ENCODE assay signal across 18 mouse cellular contexts in the genomic region with DNA sequence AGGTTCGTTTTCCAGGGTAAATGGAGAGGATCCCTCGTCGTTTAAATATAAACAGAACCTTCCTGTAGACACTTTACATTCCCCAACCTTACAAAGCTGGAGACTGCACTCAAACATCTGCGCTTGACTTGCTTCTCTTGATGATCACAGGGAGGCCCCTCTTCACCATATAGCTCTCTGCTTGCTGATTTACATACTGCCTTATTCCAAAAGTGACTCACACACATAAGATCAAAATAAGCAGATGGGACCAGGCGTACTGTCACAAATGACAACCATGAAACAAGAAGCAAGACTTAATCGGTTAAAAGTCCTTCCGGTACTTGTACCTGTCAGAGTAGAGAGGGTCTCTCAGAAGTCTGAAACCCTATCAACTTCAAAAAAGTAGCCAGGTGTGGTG.
"Had no signal": no experiment of that assay in that cellular context is flagged by ENCODE, and none has a peak within 500 bp of the region (broad histone marks: within the 10 kb centered on the region; RNA-seq: fewer than 3 reads in every experiment).

No protein-coding gene starts in this region.

- DNase-seq: kidney, adult 9 months; kidney, postnatal 14 days; kidney, postnatal 4 days; layer of hippocampus, postnatal 36 days; liver, postnatal 0 days; lung, embryonic 14.5 days; thymus, adult 2 months; thymus, postnatal 14 days; thymus, postnatal 4 days had no signal

- H3K4me3 ChIP-seq: left cerebral cortex, adult 2 months; limb, embryonic 12.5 days; limb, embryonic 15.5 days; midbrain, embryonic 13.5 days had no signal

- ATAC-seq: liver, postnatal 0 days; lung, postnatal 0 days; midbrain, embryonic 13.5 days; midbrain, embryonic 16.5 days had no signal

- H3K27ac ChIP-seq: limb, embryonic 12.5 days; limb, embryonic 15.5 days; liver, embryonic 14.5 days; macrophage; midbrain, embryonic 13.5 days; stomach, postnatal 0 days had no signal
